Mouse (Mus musculus) stomach, embryonic 14.5 days (tissue): Measurements from ENCODE around the gene Zic1. TPM values are rescaled to one million over a fixed set of nuclear protein-coding genes. Genes with fewer than 3 reads are reported as not detected.

Source experiments
- polyA plus RNA-seq: library from polyadenylated mRNA; unstranded; fragments of >200 nt; fragmentation: Nextera tagmentation; extraction: Ambion mirVana; gene quantifications from 2 replicates; pipeline ENCODE4 v1.2.1, GENCODE M21; 2014

Gene Zic1
- polyA plus RNA-seq, 1 experiment from 2014 or later = not detected

Other genes starting within 250 kb of the Zic1 start
- gene Zic4, start 3.4 kb downstream of the Zic1 start, polyA plus RNA-seq = not detected in 2 replicates